Mouse (Mus musculus): ENCODE results near the gene Spats1.

DNA sequence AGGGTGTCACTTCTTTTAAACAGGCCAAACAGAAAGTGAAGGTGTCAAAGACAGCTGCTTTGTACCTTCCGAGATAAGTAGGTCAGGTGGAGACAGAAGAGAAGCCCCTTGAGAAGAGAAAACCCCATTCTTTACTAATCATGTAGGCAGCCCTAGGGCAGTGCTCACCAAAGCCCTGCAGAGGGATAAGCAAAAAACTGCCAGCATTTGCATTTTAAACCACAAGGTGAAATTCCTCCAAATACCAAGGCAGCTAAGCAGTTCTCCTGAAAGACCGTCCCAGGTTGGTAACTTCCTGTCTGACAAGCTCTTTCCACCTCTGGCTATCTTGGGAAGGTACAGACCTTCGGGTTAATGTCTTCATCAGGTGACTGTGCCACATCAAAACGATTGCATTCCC lies 27.1 kb upstream of the Spats1 start:
- TF ChIP-seq CTCF (IDR thresholded peaks at IDR 0.05; ENCODE audit: low read depth) (no peak), EP300 (IDR thresholded peaks at IDR 0.05; ENCODE audit: low read depth) (no peak)
